Mouse (Mus musculus) v-Abl transformed pro-B cells (cell line): Measurements from ENCODE around the gene Ski.

Experiments used
- in situ Hi-C, 2 experiments: fragments of 400-800 bp; cut with MboI; formaldehyde crosslinking; loops; one replicate each; pipeline ENCODE4 v1.15.1; 2025; ENCODE audit not compliant: unreplicated experiment in 2 of 2

Ski gene

GRCm38 (mm10) chr4:155236737-155237385 is 14.5 kb upstream of the Ski start:
- in situ Hi-C loops: loop anchor here (25.0 kb wide), 3 partner anchors 275 to 1275 kb away; partner anchors contain the start of genes Megf6 (in 2 of the 2), Tprgl (in 2 of the 2), A430005L14Rik (in 1 of the 2) and Hes5 (in 1 of the 2)

- in situ Hi-C loops: loop anchor here (25.0 kb wide), 3 partner anchors 273 to 1273 kb away; partner anchors contain the start of genes Megf6 (in 2 of the 2), Tprgl (in 2 of the 2), A430005L14Rik (in 1 of the 2) and Hes5 (in 1 of the 2)
These were observed 13.1 kb upstream of the Ski start for GRCm38 (mm10) chr4:155235311-155236119.

GRCm38 (mm10) chr4:155234371-155235310 is 12.2 kb upstream of the Ski start:
- in situ Hi-C loops: loop anchor here (25.0 kb wide), 3 partner anchors 272 to 1272 kb away; partner anchors contain the start of genes Megf6 (in 2 of the 2), Tprgl (in 2 of the 2), A430005L14Rik (in 1 of the 2) and Hes5 (in 1 of the 2)

- in situ Hi-C loops: loop anchor here (25.0 kb wide), 3 partner anchors 272 to 1272 kb away; partner anchors contain the start of genes Megf6 (in 2 of the 2), Tprgl (in 2 of the 2), A430005L14Rik (in 1 of the 2) and Hes5 (in 1 of the 2)
These were observed 11.5 kb upstream of the Ski start for GRCm38 (mm10) chr4:155233878-155234277.

GRCm38 (mm10) chr4:155228461-155228860 is 6.1 kb upstream of the Ski start:
- in situ Hi-C loops: loop anchor here (25.0 kb wide), 3 partner anchors 266 to 1266 kb away; partner anchors contain the start of genes Megf6 (in 2 of the 2), Tprgl (in 2 of the 2), A430005L14Rik (in 1 of the 2) and Hes5 (in 1 of the 2)

GRCm38 (mm10) chr4:155227986-155228385 is 5.6 kb upstream of the Ski start:
- in situ Hi-C loops: loop anchor here (25.0 kb wide), 3 partner anchors 266 to 1266 kb away; partner anchors contain the start of genes Megf6 (in 2 of the 2), Tprgl (in 2 of the 2), A430005L14Rik (in 1 of the 2) and Hes5 (in 1 of the 2)

GRCm38 (mm10) chr4:155225918-155226317 is 3.5 kb upstream of the Ski start:
- in situ Hi-C loops: loop anchor here (25.0 kb wide), 3 partner anchors 264 to 1264 kb away; partner anchors contain the start of genes Megf6 (in 2 of the 2), Tprgl (in 2 of the 2), A430005L14Rik (in 1 of the 2) and Hes5 (in 1 of the 2)

- in situ Hi-C loops: no loop called here
These were observed 1.5 kb upstream of the Ski start for GRCm38 (mm10) chr4:155223594-155224528.

- in situ Hi-C loops: no loop called here
These were observed 625 bp upstream of the Ski start for GRCm38 (mm10) chr4:155222841-155223593.

- in situ Hi-C loops: no loop called here
These were observed 517 bp downstream of the Ski start for GRCm38 (mm10) chr4:155221599-155222551.

- in situ Hi-C loops: no loop called here
These were observed 1.3 kb downstream of the Ski start for GRCm38 (mm10) chr4:155221106-155221505.

GRCm38 (mm10) chr4:155220213-155221100 is 1.9 kb downstream of the Ski start:
- in situ Hi-C loops: no loop called here

- in situ Hi-C loops: no loop called here
These were observed 2.9 kb downstream of the Ski start for GRCm38 (mm10) chr4:155219271-155220212.

- in situ Hi-C loops: no loop called here
These were observed 4.2 kb downstream of the Ski start for GRCm38 (mm10) chr4:155218104-155218732.
